ENCODE assay signal across 8 mouse cellular contexts in the genomic region with DNA sequence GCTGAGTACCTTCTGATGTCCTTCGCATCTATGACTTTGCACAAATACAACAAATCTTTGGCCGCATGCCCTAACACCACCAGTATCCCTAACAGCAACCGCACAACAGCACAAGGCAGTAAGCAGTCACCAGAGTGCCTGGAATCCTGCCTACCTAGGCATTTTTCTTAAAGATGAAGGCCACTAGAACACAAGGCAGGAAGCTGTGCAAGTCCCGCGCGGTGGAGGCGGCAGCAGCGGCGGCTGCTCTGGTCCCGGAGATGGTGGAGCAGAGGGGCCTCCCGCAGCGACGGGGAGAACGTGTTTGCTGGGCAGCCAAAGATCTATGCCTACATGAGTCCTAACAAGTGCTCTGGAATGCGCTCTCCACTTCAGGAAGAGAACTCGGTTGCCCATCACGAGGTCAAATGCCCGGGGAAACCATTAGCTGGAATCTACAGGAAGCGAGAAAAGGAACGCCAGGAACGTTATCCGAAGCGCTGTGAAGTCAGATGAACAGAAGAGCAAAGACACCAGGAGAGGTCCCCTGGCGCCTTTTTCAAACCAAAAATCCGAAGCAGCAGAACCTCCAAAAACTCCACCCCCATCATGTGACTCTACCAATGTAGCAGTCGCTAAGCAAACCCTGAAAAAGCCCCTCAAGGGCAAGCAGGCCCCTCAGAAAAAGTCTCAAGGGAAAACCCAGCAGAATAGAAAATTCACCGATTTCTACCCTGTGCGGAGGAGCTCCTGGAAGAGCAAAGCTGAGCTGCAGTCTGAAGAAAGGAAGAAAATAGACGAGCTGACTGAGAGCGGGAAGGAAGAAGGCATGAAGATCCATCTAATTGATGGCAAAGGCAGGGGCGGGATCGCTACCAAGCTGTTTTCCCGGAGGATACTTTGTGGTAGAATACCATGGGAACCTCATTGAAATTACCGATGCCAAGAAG. TPM values are rescaled to one million over a fixed set of nuclear protein-coding genes. Genes with fewer than 3 reads are reported as not detected.
DNase-seq lines count a peak whose midpoint lies in the region; ATAC-seq and TF ChIP-seq lines count a peak whose summit lies in the region.

No protein-coding gene starts in this region.

- no peaks in the 10 kb centered on the region for H3K9me3 ChIP-seq in midbrain, embryonic 15.5 days
- H3K9me3 ChIP-seq in stomach, embryonic 15.5 days: no peaks in the 10 kb centered on the region

- H3K4me3 ChIP-seq in heart, adult 2 months: peak overlapping the region; percentile 54
- peak overlapping the region; percentile 48 for H3K4me3 ChIP-seq in liver, adult 2 months (ENCODE audit: insufficient read depth, low read depth, low read length)
- H3K4me3 ChIP-seq in midbrain, embryonic 15.5 days: peak overlapping the region; percentile 32
- peak overlapping the region; percentile 37 for H3K4me3 ChIP-seq in stomach, embryonic 15.5 days (replicated peaks)

- TF ChIP-seq CTCF in heart, adult 2 months (IDR thresholded peaks at IDR 0.05): no peak
- no peak for TF ChIP-seq CTCF in liver, adult 2 months (IDR thresholded peaks at IDR 0.05; ENCODE audit: low read depth, low read length)

- peak; percentile 36 for DNase-seq in ovary, adult 18-20 months (ENCODE audit: low spot score)
- no peak for DNase-seq in ovary, postnatal 10 days (ENCODE audit: low spot score)
- peak; percentile 72 for DNase-seq in embryo, embryonic 10.5 days (ENCODE audit: low spot score)
- DNase-seq in heart, adult 2 months: peak; percentile 60 to 71
- peak; percentile 21 for DNase-seq in kidney, adult 11 months
- no peak for DNase-seq in liver, adult 2 months (ENCODE audit: extremely low read depth, low read depth, low spot score)

- TF ChIP-seq EP300 in heart, adult 2 months (IDR thresholded peaks at IDR 0.05; ENCODE audit: insufficient read depth, low read depth, low read length): no peak

- peak overlapping the region; percentile 71 for H3K27ac ChIP-seq in heart, adult 2 months
- no peak overlapping the region for H3K27ac ChIP-seq in liver, adult 2 months (replicated peaks; ENCODE audit: insufficient read depth, low read depth, low read length)
- H3K27ac ChIP-seq in midbrain, embryonic 15.5 days: no peak overlapping the region
- no peak overlapping the region for H3K27ac ChIP-seq in stomach, embryonic 15.5 days

- no peak for TF ChIP-seq POLR2A in heart, adult 2 months (IDR thresholded peaks at IDR 0.05; ENCODE audit: insufficient read depth, low read depth, low read length)
- no peak for TF ChIP-seq POLR2A in liver, adult 2 months (IDR thresholded peaks at IDR 0.05; ENCODE audit: extremely low read depth, insufficient read depth, low read length)

- no peaks in the 10 kb centered on the region for H3K79me2 ChIP-seq in heart, adult 2 months (replicated peaks; ENCODE audit: control insufficient read depth, insufficient read depth, low read length)
- no peaks in the 10 kb centered on the region for H3K79me2 ChIP-seq in liver, adult 2 months (ENCODE audit: control insufficient read depth, insufficient read depth, low read length)

- peak overlapping the region; percentile 81 for H3K9ac ChIP-seq in heart, adult 2 months (ENCODE audit: low read depth, low read length)
- peak overlapping the region; percentile 17 for H3K9ac ChIP-seq in liver, adult 2 months (ENCODE audit: low read depth, low read length)
- peak overlapping the region; percentile 20; the same call in 1 of the 2 replicates for H3K9ac ChIP-seq in midbrain, embryonic 15.5 days
- no peak overlapping the region for H3K9ac ChIP-seq in stomach, embryonic 15.5 days

- peak; percentile 42; the same call in 1 of the 2 replicates for ATAC-seq in midbrain, embryonic 15.5 days (replicated peaks)
- ATAC-seq in stomach, embryonic 15.5 days (ENCODE audit: insufficient read depth, low FRiP score, low read depth): peak; percentile 47; the same call in 1 of the 2 replicates

- H3K4me2 ChIP-seq in midbrain, embryonic 15.5 days: peak overlapping the region; percentile 55
- peak overlapping the region; percentile 74 for H3K4me2 ChIP-seq in stomach, embryonic 15.5 days

- 6% methylated on average over 34 of the region's 34 CpGs for WGBS in heart, adult 2 months
- 9% methylated on average over 34 of the region's 34 CpGs for WGBS in liver, adult 2 months
- WGBS in midbrain, embryonic 15.5 days: 9% methylated on average over 34 of the region's 34 CpGs
- 8% methylated on average over 34 of the region's 34 CpGs for WGBS in stomach, embryonic 15.5 days

- no peaks in the 10 kb centered on the region for H3K27me3 ChIP-seq in heart, adult 2 months (ENCODE audit: control insufficient read depth, insufficient read depth, low read length)
- no peaks in the 10 kb centered on the region for H3K27me3 ChIP-seq in liver, adult 2 months (ENCODE audit: control insufficient read depth, insufficient read depth, low read length)
- H3K27me3 ChIP-seq in midbrain, embryonic 15.5 days (replicated peaks): 0 out of 2 replicates have a peak, but pooled peaks cover under 1% of the 10 kb centered on the region
- no peaks in the 10 kb centered on the region for H3K27me3 ChIP-seq in stomach, embryonic 15.5 days (replicated peaks)

- H3K36me3 ChIP-seq in heart, adult 2 months (ENCODE audit: control insufficient read depth, insufficient read depth, low read length): no peaks in the 10 kb centered on the region
- no peaks in the 10 kb centered on the region for H3K36me3 ChIP-seq in liver, adult 2 months (ENCODE audit: control insufficient read depth, insufficient read depth, low read length)
- H3K36me3 ChIP-seq in midbrain, embryonic 15.5 days (replicated peaks): no peaks in the 10 kb centered on the region
- no peaks in the 10 kb centered on the region for H3K36me3 ChIP-seq in stomach, embryonic 15.5 days

- H3K4me1 ChIP-seq in heart, adult 2 months (ENCODE audit: control insufficient read depth, insufficient read depth, low read length): peaks cover 2% of the 10 kb centered on the region
- peaks cover 3% of the 10 kb centered on the region for H3K4me1 ChIP-seq in liver, adult 2 months (ENCODE audit: control insufficient read depth, insufficient read depth, low read length)
- H3K4me1 ChIP-seq in midbrain, embryonic 15.5 days: peaks cover 12% of the 10 kb centered on the region
- H3K4me1 ChIP-seq in stomach, embryonic 15.5 days: 0 out of 2 replicates have a peak, but pooled peaks cover 6% of the 10 kb centered on the region

- intact Hi-C loops in heart, adult 2 months (cut with DNase I): loop anchor here (2.0 kb wide), 1 partner anchor 24 kb away; a partner anchor contains a TSS

RNA-seq across cellular contexts. Expression of a gene that starts 21.2 kb away (rescaled TPM):
- total RNA-seq in heart, adult 2 months (2021): under 1 TPM; 0.86 to 0.89 TPM
- polyA plus RNA-seq in heart, adult 2 months (2012; rRNA removed): 0.59 and 0.88 TPM in 2 replicates
- 0.28 and 0.67 TPM in 2 replicates for total RNA-seq in liver, adult 2 months (2014; rRNA removed)
- 0.29 TPM in 1 of 2 replicates, not detected in the other for polyA plus RNA-seq in liver, adult 2 months (2012; rRNA removed)
- 0.54 and 0.75 TPM in 2 replicates for polyA plus RNA-seq in midbrain, embryonic 15.5 days (2015; fragmentation: Nextera tagmentation; extraction: Ambion mirVana)
- 0.36 and 0.55 TPM in 2 replicates for polyA plus RNA-seq in stomach, embryonic 15.5 days (2015; fragmentation: Nextera tagmentation; extraction: Ambion mirVana)

RNA-seq across cellular contexts. Expression of a gene that starts 24.1 kb away (rescaled TPM):
- 10 to 100 TPM; 23.4 to 25.2 TPM for total RNA-seq in heart, adult 2 months (2021)
- polyA plus RNA-seq in heart, adult 2 months (2012; rRNA removed): 21.0 and 27.9 TPM in 2 replicates
- 1.9 and 2.8 TPM in 2 replicates for total RNA-seq in liver, adult 2 months (2014; rRNA removed)
- 8.0 and 8.5 TPM in 2 replicates for polyA plus RNA-seq in liver, adult 2 months (2012; rRNA removed)
- polyA plus RNA-seq in midbrain, embryonic 15.5 days (2015; fragmentation: Nextera tagmentation; extraction: Ambion mirVana): 152 and 161 TPM in 2 replicates
- 77.1 and 80.4 TPM in 2 replicates for polyA plus RNA-seq in stomach, embryonic 15.5 days (2015; fragmentation: Nextera tagmentation; extraction: Ambion mirVana)

RNA-seq across cellular contexts. Expression of a gene that starts 43.6 kb away (rescaled TPM):
- 1 to 10 TPM; 6.8 to 8.8 TPM for total RNA-seq in heart, adult 2 months (2021)
- 9.6 and 13.6 TPM in 2 replicates for polyA plus RNA-seq in heart, adult 2 months (2012; rRNA removed)
- total RNA-seq in liver, adult 2 months (2014; rRNA removed): 70.6 and 82.1 TPM in 2 replicates
- 46.9 and 55.2 TPM in 2 replicates for polyA plus RNA-seq in liver, adult 2 months (2012; rRNA removed)
- polyA plus RNA-seq in midbrain, embryonic 15.5 days (2015; fragmentation: Nextera tagmentation; extraction: Ambion mirVana): 0.42 and 0.61 TPM in 2 replicates
- polyA plus RNA-seq in stomach, embryonic 15.5 days (2015; fragmentation: Nextera tagmentation; extraction: Ambion mirVana): 3.2 and 5.8 TPM in 2 replicates

RNA-seq across cellular contexts. Expression of a gene that starts 45.9 kb away (rescaled TPM):
- 10 to 100 TPM; 60.4 to 66.1 TPM for total RNA-seq in heart, adult 2 months (2021)
- 22.2 and 27.0 TPM in 2 replicates for polyA plus RNA-seq in heart, adult 2 months (2012; rRNA removed)
- 29.7 and 35.7 TPM in 2 replicates for total RNA-seq in liver, adult 2 months (2014; rRNA removed)
- polyA plus RNA-seq in liver, adult 2 months (2012; rRNA removed): 30.4 and 34.1 TPM in 2 replicates
- polyA plus RNA-seq in midbrain, embryonic 15.5 days (2015; fragmentation: Nextera tagmentation; extraction: Ambion mirVana): 32.0 and 33.0 TPM in 2 replicates
- 25.3 and 27.3 TPM in 2 replicates for polyA plus RNA-seq in stomach, embryonic 15.5 days (2015; fragmentation: Nextera tagmentation; extraction: Ambion mirVana)

Comparison
In these comparisons a context has a peak if more than half of its experiments do, and no peak if none do; other contexts are left out.
1. DNase-seq: peak in ovary, adult 18-20 months (single experiment), embryo, embryonic 10.5 days (single experiment), heart, adult 2 months (2 of 2) and kidney, adult 11 months (single experiment); none in ovary, postnatal 10 days (single experiment) and liver, adult 2 months (single experiment).
2. Peak in every context shown above with its lines, with median percentiles within 50 percentile points of each other: H3K4me3 ChIP-seq.